Mouse (Mus musculus): ENCODE measurements around the gene Dntt. TPM values are rescaled to one million over a fixed set of nuclear protein-coding genes. Genes with fewer than 3 reads are reported as not detected.

Dntt gene
- polyA plus RNA-seq, 1 experiment from 2014 or later, result 0.22 TPM

GRCm38 (mm10) chr19:41039110-41039509 is 10.0 kb downstream of the Dntt start:
- H3K9ac ChIP-seq, result no peak overlapping the region
- H3K27me3 ChIP-seq, result no peaks in the 10 kb centered on the region
- H3K27ac ChIP-seq (replicated peaks), result no peak overlapping the region
- H3K9me3 ChIP-seq, result no peaks in the 10 kb centered on the region
- H3K4me2 ChIP-seq, result no peak overlapping the region
- no peaks in the 10 kb centered on the region for H3K4me1 ChIP-seq (replicated peaks)
- no peak overlapping the region for H3K4me3 ChIP-seq
- ATAC-seq (ENCODE audit: low read depth), result no peak
- no peaks in the 10 kb centered on the region for H3K36me3 ChIP-seq
- 87% methylated on average over 7 of the region's 7 CpGs for WGBS

DNA sequence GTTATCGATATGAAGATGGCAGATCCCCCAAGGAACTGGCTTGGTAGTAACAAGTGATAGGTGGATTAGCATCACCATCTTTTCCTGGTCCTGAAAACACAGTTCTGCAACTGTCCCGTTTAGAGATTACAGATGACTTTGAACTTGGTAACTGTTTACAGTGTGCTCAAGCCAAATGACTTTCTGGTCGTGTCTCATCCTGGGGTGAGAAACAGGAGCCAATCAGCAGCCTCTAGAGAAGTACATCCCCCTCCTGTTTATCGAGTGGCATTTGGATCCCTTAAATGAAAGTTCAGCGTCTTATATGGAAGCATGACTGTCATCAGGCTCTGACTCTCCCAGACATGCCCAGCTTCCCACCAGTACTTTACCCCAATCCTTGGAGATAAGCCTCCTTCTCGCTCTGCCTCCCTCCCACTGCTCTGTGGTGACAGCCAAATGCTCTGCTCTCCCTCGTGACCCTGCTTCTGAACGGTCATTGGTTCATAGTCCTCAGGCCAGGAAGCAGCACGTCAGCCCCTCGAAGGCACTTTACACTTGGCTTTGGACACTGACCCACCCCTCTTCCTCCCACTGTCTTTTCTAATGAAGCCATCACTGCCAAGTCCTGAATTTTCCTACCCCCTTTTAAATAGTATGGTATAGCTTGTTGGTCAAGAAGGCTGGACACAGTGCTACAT is 16.2 kb downstream of the Dntt start:
- H3K36me3 ChIP-seq, result no peaks in the 10 kb centered on the region
- H3K4me3 ChIP-seq, result no peak overlapping the region
- WGBS, result 62% methylated on average over 10 of the region's 10 CpGs
- no peak overlapping the region for H3K4me2 ChIP-seq
- no peaks in the 10 kb centered on the region for H3K9me3 ChIP-seq
- no peaks in the 10 kb centered on the region for H3K27me3 ChIP-seq
- no peak for ATAC-seq (ENCODE audit: low read depth)
- no peak overlapping the region for H3K9ac ChIP-seq
- H3K27ac ChIP-seq (replicated peaks), result no peak overlapping the region
- no peaks in the 10 kb centered on the region for H3K4me1 ChIP-seq (replicated peaks)

DNA sequence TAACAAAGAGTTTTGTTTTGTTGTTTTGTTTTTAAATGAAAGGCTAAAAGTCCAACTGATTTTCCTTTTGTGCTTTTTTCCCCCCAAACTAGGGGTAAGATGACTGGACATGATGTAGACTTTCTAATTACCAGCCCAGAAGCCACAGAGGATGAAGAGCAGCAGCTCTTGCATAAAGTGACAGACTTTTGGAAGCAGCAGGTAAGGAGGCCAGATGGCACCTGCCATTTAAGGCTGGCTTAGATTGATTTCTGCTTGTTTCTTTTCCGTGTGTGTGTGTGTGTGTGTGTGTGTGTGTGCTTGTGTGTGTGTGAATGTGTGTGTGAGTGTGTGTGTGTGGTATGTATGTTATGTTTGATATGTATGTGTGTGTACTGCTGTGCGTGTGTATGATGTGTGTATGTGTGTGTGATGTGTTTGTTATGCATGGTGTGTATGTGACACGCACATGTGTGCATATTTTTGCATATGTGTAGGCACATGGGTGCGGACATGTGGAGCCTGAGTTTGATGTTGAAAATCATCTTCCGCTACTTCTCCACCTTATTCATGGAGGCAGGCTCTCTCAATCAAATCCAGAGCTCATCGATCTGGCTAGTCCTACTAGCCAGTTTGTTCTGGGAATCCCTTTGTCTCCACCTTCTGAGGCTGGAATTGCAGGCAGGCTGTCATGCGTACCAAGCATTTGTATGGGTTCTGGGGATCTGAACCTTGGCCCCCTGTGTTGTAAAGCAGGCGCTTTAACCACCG is 18.5 kb downstream of the Dntt start:
- no peak overlapping the region for H3K4me2 ChIP-seq
- no peaks in the 10 kb centered on the region for H3K9me3 ChIP-seq
- H3K4me3 ChIP-seq, result no peak overlapping the region
- no peak overlapping the region for H3K27ac ChIP-seq (replicated peaks)
- no peak for ATAC-seq (ENCODE audit: low read depth)
- no peaks in the 10 kb centered on the region for H3K36me3 ChIP-seq
- H3K4me1 ChIP-seq (replicated peaks), result no peaks in the 10 kb centered on the region
- WGBS, result 84% methylated on average over 9 of the region's 9 CpGs
- no peaks in the 10 kb centered on the region for H3K27me3 ChIP-seq
- H3K9ac ChIP-seq, result no peak overlapping the region

GRCm38 (mm10) chr19:41048187-41048559 is 19.1 kb downstream of the Dntt start:
- no peak for ATAC-seq (ENCODE audit: low read depth)
- WGBS, result 93% methylated on average over 3 of the region's 3 CpGs
- Histone ChIP-seq H3K4me2 (no peak overlapping the region), H3K27me3 (no peaks in the 10 kb centered on the region), H3K36me3 (no peaks in the 10 kb centered on the region), H3K9ac (no peak overlapping the region), H3K27ac (replicated peaks) (no peak overlapping the region), H3K4me3 (no peak overlapping the region), H3K4me1 (replicated peaks) (no peaks in the 10 kb centered on the region), H3K9me3 (no peaks in the 10 kb centered on the region)

DNA sequence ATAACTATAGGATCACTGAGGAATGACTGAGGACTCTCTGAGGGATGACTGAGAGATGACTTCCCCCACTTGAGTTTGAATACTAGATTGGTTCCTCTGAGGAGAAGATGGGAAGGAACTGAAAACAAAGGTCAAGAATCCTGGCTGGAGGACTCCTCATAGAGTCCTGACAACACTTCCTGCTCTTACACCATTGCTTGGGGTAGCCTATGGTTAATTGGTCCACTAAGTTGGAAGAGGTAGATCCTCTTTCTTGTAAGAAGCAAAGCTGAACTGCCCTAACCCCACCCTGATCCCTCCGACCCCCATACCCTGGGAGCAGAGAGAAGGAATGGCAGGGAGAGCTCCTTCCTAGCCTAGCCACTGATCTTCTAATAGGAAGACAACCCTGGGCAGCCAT is 22.6 kb downstream of the Dntt start:
- Histone ChIP-seq H3K9me3 (no peaks in the 10 kb centered on the region), H3K27ac (replicated peaks) (no peak overlapping the region), H3K27me3 (no peaks in the 10 kb centered on the region; the same call in 1 of the 2 replicates), H3K9ac (no peak overlapping the region), H3K4me1 (replicated peaks) (no peaks in the 10 kb centered on the region), H3K4me2 (no peak overlapping the region), H3K4me3 (no peak overlapping the region), H3K36me3 (no peaks in the 10 kb centered on the region)
- ATAC-seq (ENCODE audit: low read depth), result no peak
- 94% methylated on average over 1 of the region's 1 CpGs for WGBS

DNA sequence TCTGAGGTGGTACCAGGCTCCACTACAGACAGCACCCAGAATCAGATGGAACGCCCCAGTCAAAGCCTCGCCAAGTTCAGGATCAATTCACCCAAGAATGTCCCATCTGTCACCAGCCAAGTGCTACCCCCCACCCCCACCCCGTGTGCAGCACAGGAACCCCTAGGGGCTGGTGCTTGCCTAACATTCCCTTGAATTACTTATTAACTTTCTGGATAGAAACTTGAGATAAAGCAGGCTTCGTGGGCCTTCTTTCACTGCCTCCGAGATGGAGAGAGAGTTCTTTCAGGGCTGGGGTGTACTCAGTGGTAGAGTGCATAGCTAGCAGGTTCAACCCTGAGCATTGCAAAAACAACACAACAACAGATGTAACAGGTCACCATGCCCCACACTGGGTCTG is 23.2 kb downstream of the Dntt start:
- Histone ChIP-seq H3K36me3 (no peaks in the 10 kb centered on the region), H3K27me3 (no peaks in the 10 kb centered on the region; the same call in 1 of the 2 replicates), H3K4me2 (no peak overlapping the region), H3K9ac (no peak overlapping the region), H3K9me3 (no peaks in the 10 kb centered on the region), H3K4me3 (no peak overlapping the region), H3K27ac (replicated peaks) (no peak overlapping the region), H3K4me1 (replicated peaks) (no peaks in the 10 kb centered on the region)
- ATAC-seq (ENCODE audit: low read depth), result no peak
- 57% methylated on average over 5 of the region's 5 CpGs for WGBS

- H3K27me3 ChIP-seq, result no peaks in the 10 kb centered on the region; the same call in 1 of the 2 replicates
- no peak overlapping the region for H3K4me3 ChIP-seq
- no peak overlapping the region for H3K4me2 ChIP-seq
- H3K9ac ChIP-seq, result no peak overlapping the region
- 38% methylated on average over 10 of the region's 10 CpGs for WGBS
- H3K36me3 ChIP-seq, result no peaks in the 10 kb centered on the region
- ATAC-seq (ENCODE audit: low read depth), result no peak
- H3K9me3 ChIP-seq, result no peaks in the 10 kb centered on the region
- H3K4me1 ChIP-seq (replicated peaks), result no peaks in the 10 kb centered on the region
- H3K27ac ChIP-seq (replicated peaks), result no peak overlapping the region
These were observed 24.5 kb downstream of the Dntt start for GRCm38 (mm10) chr19:41053530-41053929.

GRCm38 (mm10) chr19:41054702-41055101 is 25.6 kb downstream of the Dntt start:
- H3K9ac ChIP-seq, result no peak overlapping the region
- no peak overlapping the region for H3K27ac ChIP-seq (replicated peaks)
- no peak overlapping the region for H3K4me3 ChIP-seq
- no peaks in the 10 kb centered on the region for H3K36me3 ChIP-seq
- no peaks in the 10 kb centered on the region; the same call in 1 of the 2 replicates for H3K27me3 ChIP-seq
- H3K9me3 ChIP-seq, result no peaks in the 10 kb centered on the region
- H3K4me1 ChIP-seq (replicated peaks), result no peaks in the 10 kb centered on the region
- H3K4me2 ChIP-seq, result no peak overlapping the region
- ATAC-seq (ENCODE audit: low read depth), result no peak
- WGBS, result 63% methylated on average over 4 of the region's 4 CpGs

DNA sequence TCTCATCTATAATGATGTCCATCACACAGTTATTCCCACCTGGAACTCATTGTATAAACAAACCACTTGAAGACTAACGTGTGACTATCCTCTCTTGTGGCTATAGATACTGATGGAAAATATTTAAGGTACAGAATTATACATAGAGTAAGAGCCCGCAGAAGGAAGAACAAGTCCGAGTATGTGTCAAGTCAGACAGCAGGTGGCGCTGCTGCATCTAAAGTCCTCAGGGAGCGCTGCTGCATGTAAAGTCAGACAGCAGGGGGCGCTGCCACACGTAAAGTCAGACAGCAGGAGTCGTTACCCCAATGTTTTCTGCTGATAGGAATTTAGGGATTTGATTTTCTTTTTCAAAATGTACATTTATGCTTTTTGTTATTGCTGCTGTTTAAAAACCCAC is 42.4 kb downstream of the Dntt start:
- no peak overlapping the region for H3K27ac ChIP-seq (replicated peaks)
- no peak for ATAC-seq (ENCODE audit: low read depth)
- H3K27me3 ChIP-seq, result no peaks in the 10 kb centered on the region
- H3K4me1 ChIP-seq (replicated peaks), result no peaks in the 10 kb centered on the region
- WGBS, result 4% methylated on average over 8 of the region's 8 CpGs
- no peak overlapping the region for H3K9ac ChIP-seq
- no peak overlapping the region for H3K4me2 ChIP-seq
- H3K36me3 ChIP-seq, result no peaks in the 10 kb centered on the region
- H3K9me3 ChIP-seq, result no peaks in the 10 kb centered on the region
- H3K4me3 ChIP-seq, result no peak overlapping the region

- Histone ChIP-seq H3K4me2 (no peak overlapping the region), H3K9ac (no peak overlapping the region), H3K4me1 (replicated peaks) (no peaks in the 10 kb centered on the region), H3K27me3 (no peaks in the 10 kb centered on the region), H3K36me3 (no peaks in the 10 kb centered on the region), H3K9me3 (no peaks in the 10 kb centered on the region), H3K27ac (replicated peaks) (no peak overlapping the region), H3K4me3 (no peak overlapping the region)
- 91% methylated on average over 14 of the region's 14 CpGs for WGBS
- no peak for ATAC-seq (ENCODE audit: low read depth)
These were observed 44.8 kb downstream of the Dntt start for GRCm38 (mm10) chr19:41073746-41074455.

GRCm38 (mm10) chr19:41076906-41077305 is 47.8 kb downstream of the Dntt start, which contains the start of gene Opalin:
Gene Opalin, minus strand, starts transcription at chr19:41077113.
- ATAC-seq (ENCODE audit: low read depth), result no peak
- no peaks in the 10 kb centered on the region for H3K36me3 ChIP-seq
- 82% methylated on average over 3 of the region's 3 CpGs for WGBS

DNA sequence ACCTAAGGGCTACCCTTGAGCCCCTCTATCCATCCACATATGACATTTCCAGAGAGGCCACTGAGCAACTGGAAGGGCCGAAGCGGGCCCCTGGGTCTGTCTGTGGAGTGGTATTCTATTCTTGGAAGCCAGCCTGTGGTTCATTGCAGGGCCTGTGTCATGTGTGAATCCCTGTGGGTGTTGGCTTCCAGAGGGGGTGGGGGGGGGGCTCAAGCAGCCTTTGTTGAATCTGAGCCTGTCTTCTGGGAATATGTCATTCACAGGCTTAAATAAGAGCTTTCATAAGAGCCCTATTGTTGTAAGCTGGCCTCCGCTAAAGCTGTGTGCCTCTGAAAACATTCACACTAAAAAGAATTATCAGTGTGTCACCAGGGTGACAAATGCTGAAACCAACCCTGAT is 52.5 kb downstream of the Dntt start:
- H3K4me1 ChIP-seq (replicated peaks), result peaks cover 13% of the 10 kb centered on the region
- no peaks in the 10 kb centered on the region for H3K27me3 ChIP-seq
- 0 out of 2 replicates have a peak overlapping the region, but pooled peaks have one; percentile 1 for H3K27ac ChIP-seq (replicated peaks)
- H3K36me3 ChIP-seq, result no peaks in the 10 kb centered on the region
- WGBS, result 38% methylated on average over 3 of the region's 3 CpGs
- H3K4me2 ChIP-seq, result no peak overlapping the region
- no peak overlapping the region for H3K9ac ChIP-seq
- no peaks in the 10 kb centered on the region for H3K9me3 ChIP-seq
- no peak overlapping the region for H3K4me3 ChIP-seq
- no peak for ATAC-seq (ENCODE audit: low read depth)

More at GRCm38 (mm10) chr19:41076906-41077305, 47.8 kb downstream of the Dntt start, which contains the start of gene Opalin:
- Histone ChIP-seq H3K4me1 (replicated peaks) (peaks cover 10% of the 10 kb centered on the region), H3K9ac (no peak within 1 kb of the TSS), H3K4me3 (no peak within 1 kb of the TSS), H3K27me3 (no peaks in the 10 kb centered on the region), H3K9me3 (no peaks in the 10 kb centered on the region), H3K27ac (replicated peaks) (no peak within 1 kb of the TSS), H3K4me2 (no peak within 1 kb of the TSS)
